Mouse (Mus musculus) urinary bladder, adult 18-20 months (tissue): ENCODE results near the gene Oxld1.

ENCODE experiments used
- DNase-seq, 2 experiments: peaks; one replicate each; pipeline ENCODE4 v3.0.0; 2022; ENCODE audit warnings: low spot score in 2 of 2, mixed read lengths in 2 of 2

Gene Oxld1

DNA sequence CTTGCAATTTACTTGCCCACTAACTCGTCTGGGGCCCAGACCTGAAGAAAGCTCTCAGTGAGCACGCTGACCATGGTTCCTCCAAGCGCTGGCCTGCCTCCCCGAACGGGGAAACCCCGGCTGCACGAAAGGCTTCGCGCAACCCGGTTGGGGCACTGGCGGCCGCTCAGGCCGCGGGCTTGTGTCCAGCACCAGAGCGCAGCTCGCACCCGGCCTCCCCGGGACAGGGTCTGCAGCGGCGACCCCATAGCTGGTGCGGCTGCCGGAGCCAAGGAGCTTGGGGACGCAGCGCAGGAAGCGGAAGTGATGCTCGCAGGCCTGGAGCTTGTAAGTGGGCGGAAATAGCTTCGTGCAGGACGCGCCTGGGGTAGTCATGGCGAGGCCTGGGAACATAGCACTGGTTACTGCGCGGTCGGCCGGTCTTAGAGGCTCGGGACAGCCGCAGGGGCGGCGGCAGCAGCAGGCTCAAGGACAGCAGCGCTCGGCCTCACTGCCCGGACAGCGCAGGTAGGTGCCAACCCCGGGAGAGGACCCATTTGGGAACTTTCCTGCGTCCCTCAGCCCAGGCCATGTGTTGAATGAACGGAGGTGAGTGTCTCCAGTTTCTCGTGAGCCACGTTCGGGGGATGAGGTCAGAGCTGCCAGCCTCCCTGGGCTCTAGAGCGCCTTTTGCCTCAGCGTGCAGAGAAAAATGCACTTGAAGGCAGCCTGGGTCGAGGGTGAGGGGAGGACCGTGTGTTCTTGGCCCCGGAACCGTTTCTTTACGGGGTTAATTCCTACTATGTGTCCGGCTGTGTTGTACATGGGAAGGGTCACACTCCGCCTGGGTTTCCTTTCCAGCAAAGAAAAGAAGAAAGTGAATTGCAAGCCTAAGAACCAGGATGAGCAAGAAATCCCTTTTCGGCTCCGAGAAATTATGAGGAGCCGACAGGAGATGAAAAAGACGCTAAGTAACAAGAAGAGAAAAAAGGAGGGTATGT lies at the start of gene Oxld1, which contains the start of gene Ccdc137:
Oxld1 (minus strand) TSS at position 297 of the 980 bp plus-strand sequence.
Ccdc137 (plus strand) TSS at position 344 of the 980 bp plus-strand sequence.
- DNase-seq, result peak; percentile 49 to 81

GRCm38 (mm10) chr11:120506899-120507298 lies 49.0 kb upstream of the Oxld1 start:
- DNase-seq, result no peak

DNA sequence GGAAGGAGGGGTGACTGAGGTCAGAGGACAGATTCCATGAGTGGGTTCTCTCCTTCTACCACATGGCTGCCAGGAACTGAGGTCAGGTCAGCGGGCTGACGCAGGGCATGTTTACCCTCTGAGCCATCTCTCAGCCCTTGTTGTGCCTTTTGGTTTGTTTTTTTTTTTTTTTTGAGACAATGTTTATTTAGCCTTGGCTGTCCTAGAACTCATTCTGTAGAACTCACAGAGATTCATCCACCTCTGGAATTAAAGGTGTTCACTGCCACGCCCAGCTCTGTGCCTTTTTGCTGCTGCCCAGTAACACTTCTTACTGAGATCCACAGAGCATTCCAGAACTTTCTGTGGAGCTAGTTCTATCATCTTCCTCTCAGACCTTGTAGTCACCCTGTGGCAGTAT lies 47.8 kb upstream of the Oxld1 start:
- no peak for DNase-seq

DNA sequence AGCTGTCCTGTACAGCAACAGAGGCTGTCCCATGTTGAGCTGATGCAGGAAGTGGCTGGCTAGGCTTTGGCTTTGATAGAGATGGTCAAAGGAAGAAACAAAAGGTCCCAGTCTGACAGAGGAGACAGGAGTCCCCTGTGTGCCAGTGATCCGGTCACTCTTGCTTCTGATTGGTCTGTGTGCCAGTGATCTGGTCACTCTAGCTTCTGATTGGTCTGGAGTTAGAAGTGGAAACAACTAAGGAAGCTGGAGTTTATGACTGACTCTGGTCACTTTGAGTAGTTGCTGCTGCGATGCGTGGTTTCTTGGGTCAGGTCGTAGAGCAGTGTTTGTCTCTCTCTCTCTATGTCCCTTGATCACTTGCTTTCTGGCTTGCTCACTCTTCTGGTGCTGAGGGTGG lies 43.8 kb upstream of the Oxld1 start:
- DNase-seq, result no peak

- DNase-seq, result no peak
These were observed 43.1 kb upstream of the Oxld1 start for GRCm38 (mm10) chr11:120501018-120501417.

DNA sequence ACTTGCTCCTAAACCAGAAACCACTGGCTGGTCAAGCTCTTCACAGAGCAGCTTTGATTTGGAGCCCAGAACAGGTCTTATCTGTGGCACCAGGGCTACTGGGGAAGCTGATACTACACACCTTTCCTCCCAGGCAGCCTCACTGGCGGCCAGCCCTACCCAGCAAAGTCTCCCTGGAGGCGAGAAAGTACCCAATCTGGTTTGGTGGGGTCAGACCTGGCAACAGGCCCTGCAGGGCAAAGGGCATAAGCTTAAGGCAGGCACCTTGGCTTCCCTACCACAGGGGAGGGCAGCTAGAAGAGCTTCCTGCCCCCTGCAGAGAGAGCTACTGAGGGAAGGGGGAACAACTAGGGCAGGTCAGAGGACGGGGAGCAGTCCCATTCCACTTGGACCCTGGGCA lies 42.5 kb upstream of the Oxld1 start:
- peak; percentile 82 to 90 for DNase-seq

GRCm38 (mm10) chr11:120499894-120500293 lies 42.0 kb upstream of the Oxld1 start:
- no peak for DNase-seq

DNA sequence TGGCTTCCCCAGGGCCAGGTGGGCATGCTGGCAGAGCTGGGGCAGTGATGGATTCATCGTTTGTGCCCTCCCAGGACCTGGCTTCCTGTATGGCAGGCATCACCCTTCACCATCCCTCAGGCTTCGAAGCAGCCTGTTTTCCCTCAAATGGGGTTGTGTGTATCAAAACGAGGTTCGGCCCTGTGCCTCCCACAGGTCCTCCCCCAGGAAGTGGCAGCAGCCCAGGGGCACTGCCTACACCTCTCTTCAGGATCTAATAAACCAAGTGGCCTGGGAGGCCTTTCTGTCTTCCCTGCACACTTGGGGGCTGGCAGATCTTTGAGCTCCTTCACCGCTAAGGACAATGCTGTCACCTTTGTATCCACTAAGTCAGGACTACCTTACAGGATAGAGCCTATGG lies 41.0 kb upstream of the Oxld1 start:
- no peak for DNase-seq

DNA sequence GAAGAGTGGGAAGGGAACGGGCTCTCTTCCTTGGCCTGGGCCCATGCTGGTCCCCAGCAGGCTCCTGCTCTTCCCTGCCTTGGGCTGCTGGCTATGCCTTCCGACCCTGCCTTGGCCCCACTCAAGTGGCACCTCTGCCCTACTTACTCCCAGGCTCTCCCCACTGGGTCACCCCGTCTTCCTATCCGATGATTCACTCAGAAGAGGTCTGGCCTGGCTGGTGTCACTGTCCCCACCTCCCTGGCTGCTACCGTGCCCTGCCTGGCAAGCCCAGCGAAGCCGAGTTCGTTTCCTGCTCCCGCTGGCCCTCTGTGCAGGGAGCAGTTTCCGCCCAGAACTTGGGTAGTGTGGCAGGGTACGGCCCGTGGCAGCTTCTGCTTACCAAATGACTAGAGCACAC lies 40.4 kb upstream of the Oxld1 start:
- no peak for DNase-seq

- no peak for DNase-seq
These were observed 39.6 kb upstream of the Oxld1 start for GRCm38 (mm10) chr11:120497436-120497835.

- DNase-seq, result no peak
These were observed 36.0 kb upstream of the Oxld1 start for GRCm38 (mm10) chr11:120493911-120494310.

DNA sequence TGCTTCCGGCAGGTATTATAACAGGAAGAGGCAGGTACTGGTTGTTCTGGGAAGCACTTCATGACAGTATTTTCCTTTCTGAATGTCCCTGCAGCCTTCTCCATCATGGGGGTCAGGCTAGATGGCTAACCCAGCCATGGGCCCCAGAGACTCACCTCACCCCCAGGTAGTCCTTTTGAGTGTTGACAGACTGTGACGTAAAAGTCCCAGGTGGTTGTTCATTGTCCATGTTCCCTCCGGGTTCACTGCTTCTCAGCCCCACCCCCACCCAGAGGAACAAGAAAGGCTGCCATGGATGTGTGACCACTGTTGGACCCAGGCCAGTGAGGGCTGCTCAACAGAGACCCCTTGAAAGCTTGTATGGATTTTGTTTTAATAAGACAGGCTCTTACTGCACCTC lies 35.5 kb upstream of the Oxld1 start:
- DNase-seq, result no peak

GRCm38 (mm10) chr11:120492878-120493203 lies 35.0 kb upstream of the Oxld1 start:
- no peak for DNase-seq

DNA sequence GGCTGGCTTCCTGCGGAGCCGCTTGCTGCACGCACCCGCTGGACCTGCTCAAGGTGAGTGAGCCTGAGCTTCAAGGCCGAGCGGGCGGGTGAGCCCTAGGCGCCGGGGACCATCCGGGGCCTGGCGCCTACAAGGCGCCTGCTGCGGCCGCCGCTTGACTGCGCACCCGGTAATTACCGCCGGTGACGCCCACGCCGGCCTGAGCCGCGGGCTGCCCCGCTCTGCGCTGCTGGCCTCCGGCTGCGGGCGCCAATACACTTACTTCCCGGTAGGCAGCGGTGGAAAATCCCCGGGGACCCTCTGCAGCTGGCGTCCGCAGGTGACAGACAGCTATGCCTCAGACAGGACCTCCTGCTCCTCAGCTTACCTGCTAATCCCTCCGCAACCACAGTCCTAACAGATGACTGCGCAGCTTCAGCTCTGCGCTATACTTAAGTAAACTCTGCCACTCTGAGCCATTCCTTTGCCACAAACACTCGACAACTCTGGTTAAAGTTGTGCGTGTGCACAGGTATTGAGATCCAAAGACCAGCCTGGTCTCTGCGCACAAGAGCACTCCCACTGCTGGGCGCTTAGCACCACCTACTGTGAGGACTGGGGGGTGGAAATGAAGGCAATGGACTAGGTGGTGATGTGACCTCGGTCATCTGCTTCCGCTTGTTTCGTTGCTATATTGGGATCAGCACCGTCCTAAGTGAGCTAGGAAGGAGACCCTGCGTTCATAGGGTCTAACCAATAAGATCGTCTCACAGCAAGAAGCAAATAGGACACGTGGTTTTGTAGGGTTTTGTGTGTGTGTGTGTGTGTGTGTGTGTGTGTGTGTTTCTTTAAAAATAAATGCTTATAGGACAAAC lies 34.4 kb upstream of the Oxld1 start:
- no peak for DNase-seq

DNA sequence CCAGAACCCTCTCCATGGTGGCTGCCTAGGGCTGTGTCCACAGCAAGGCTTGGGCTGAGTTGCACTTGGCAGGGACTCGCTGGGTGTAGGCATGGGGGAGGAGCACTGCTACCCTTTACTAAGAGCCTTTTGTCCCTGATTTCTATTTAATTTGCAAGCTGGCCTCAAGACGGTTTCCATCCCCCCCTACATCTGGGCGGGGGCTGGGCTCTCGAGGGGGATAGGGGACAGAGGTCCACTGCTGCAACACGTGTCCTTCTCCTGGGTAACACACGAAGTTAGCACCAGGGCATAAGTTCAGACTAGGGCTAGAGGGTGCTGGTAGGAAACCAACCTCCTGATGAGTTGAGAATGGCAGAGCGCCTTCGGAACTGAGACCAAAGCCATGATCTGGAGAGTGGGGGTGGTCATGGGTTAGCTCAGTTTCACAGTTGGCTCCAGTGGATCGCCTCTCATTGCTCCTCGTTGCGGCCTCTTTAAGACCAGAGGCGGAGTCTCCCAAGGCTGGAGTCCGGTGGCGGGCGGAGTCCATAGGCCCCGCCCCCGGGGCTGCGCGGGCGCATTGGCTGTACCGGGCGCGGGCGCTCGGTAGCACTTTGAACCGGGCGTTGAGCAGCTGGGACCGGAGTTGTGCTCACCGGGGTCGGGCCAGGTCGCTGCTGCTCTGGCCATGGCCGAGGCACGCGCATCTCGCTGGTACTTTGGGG lies 33.6 kb upstream of the Oxld1 start, which contains the start of gene Slc25a10:
Slc25a10 (plus strand) TSS at position 524 of the 707 bp plus-strand sequence.
- DNase-seq, result peak; percentile 81 to 85

GRCm38 (mm10) chr11:120490291-120491046 lies 32.6 kb upstream of the Oxld1 start:
- no peak for DNase-seq

DNA sequence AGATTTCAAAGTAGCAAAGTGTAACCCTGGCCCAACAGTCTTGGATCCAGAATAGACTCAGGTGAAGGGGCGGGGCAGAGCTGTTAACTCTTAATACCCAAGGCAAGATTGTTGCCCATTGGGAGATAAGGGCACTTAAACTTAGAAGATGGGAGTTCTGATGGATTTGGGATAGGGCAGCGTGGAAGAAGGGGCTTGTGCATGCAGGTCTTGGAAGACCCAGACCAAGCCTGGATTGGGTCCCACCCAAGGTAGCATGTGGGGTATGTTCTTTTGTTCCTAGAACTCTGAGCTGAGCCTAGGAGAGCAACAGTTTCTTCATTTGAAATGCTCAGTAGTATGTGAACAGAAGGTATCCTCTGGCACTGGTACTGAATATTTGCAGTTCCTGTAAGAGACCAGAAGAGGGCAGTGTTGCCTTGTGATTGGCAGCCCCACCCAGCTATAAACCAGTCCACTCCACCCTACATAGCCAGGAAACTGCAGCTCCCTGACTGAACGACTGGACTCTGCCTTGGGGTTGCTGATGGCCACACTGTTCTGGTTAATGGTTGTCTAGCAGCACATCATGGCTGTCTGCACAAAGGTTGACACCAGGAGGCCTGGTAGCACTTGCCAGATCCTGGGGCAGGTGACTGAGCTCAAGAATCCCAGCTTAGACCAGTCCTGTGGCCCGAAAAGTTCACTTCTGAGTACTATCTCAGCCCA lies 31.3 kb upstream of the Oxld1 start:
- peak; percentile 39 to 72 for DNase-seq

DNA sequence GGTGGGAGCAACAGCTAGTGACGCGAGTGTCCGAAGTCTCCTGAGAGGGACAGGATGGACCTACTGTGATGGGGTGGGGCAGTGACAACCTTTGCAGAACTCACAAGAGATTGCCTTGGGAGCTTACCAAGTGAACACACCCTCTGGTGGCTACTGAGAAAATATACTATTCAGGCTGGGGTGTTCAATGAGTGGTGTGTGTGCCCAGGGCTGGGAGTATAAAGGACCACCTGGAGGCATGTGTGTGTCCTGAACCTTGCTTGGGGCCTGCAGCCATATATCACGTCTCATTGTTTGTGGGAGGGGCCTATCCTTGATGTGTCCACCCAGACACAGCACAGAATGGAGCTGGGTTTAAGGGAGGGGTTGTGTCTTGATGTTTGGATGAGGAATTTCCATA lies 30.6 kb upstream of the Oxld1 start:
- no peak for DNase-seq

GRCm38 (mm10) chr11:120485251-120485650 lies 27.4 kb upstream of the Oxld1 start:
- no peak for DNase-seq

DNA sequence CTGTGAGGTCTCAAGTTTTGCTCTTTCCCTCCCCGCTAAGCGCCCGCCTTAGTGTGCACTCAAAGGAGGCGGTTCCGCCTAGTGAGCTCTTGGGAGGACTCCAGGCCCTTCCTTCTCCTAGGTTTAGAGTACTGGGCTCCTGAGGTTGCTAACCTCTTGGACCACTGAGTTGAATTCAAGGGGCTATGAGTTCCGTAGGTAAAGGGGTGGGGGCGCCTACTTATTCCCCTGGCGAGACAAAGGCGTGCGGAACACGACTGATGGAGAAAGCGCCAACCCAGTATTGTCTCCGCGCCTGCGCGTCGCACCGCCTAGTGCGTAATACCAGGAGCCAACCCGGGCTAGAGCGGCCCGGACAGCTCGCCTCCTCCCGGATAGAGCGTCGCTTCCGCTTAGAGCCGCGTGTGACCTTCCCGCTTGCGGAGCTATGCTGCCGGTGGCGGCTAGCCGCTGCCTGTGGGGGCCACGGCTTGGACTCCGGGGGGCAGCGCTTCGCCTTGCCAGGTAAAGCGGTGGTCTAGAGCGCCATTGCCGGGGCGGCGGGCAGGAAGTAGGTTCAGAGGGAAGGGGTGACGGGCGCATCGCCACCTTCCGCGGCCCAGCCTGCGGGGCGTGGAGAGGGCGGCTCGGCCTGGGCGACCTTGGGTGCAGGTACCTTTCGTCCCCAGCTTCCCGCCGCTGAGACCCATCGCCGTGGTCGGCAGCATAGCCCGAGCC lies 26.6 kb upstream of the Oxld1 start, which contains the start of gene Mrpl12:
Mrpl12 (plus strand) TSS at position 349 of the 717 bp plus-strand sequence.
- DNase-seq, result peak; percentile 82 to 84
